Mouse (Mus musculus): ENCODE data around the gene Gck. TPM values are rescaled to one million over a fixed set of nuclear protein-coding genes. Genes with fewer than 3 reads are reported as not detected.

Gck gene
- polyA plus RNA-seq, 1 experiment from 2014 or later = 0.37 TPM

DNA sequence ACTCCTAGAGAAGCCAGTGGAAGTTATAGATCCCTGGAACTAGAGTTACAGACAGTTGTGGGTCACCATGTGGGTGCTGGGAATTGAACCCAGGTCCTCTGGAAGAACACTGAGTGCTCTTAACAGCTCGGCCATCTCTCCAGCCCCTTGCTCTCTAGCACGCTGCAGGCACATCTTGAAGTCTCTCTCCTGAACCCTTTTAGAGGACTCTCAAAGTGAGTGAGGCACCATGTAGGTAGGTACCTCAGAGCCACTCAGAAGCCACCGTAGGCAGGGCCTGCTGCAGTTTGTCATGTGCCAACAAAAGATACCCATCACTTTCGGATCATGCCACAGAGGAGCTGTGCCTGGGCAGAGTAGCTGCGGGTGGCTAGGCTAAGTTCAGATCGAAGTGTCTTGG, 45.0 kb downstream of the Gck start:
- H3K27me3 ChIP-seq (replicated peaks) = peaks cover 47% of the 10 kb centered on the region
- no peak for ATAC-seq
- no peaks in the 10 kb centered on the region for H3K36me3 ChIP-seq
- H3K9me3 ChIP-seq (replicated peaks) = no peaks in the 10 kb centered on the region
- H3K4me2 ChIP-seq = no peak overlapping the region
- H3K4me3 ChIP-seq = no peak overlapping the region
- H3K27ac ChIP-seq = no peak overlapping the region
- H3K9ac ChIP-seq = no peak overlapping the region
- peaks cover 11% of the 10 kb centered on the region; the same call in 1 of the 2 replicates for H3K4me1 ChIP-seq
- WGBS (ENCODE audit: insufficient replicate concordance) = 75% methylated on average over 6 of the region's 6 CpGs

DNA sequence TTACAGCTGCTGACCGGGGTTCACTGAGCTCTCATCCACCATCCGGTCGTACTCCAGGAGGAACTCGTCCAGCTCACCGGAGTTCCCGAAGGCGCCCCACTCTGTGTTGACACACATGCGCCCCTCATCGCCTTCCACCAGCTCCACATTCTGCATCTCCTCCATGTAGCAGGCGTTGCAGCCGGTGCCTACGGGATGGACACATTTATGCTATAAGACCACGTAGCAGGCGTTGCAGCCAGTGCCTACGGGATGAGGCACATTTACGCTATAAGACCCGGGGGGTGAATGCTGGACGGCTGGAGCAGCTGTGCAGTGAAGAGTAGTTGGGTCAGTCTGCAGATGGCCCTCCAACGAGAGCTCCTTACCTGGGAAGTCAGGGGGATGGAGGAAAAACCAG, 45.5 kb downstream of the Gck start:
- WGBS (ENCODE audit: insufficient replicate concordance) = 83% methylated on average over 19 of the region's 19 CpGs
- peaks cover 52% of the 10 kb centered on the region for H3K27me3 ChIP-seq (replicated peaks)

DNA sequence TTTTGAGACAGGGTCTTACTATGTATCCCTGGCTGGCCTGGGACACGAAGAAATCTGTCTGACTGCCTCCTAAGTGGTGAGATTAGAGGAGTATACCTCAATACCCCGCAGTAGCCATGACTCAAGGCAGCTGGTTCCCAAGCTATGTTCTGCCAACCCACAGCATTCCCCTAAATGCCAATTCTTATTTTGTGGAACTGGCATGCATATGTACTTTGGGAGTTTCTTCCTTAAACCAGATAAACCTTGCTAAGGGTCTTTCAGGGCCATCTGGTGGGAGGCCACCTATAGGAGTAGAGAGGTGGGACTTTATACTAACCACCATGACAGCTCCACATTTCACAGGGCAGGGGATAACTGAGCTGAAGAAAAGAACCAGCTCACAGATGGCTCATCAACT, 46.0 kb downstream of the Gck start:
- Histone ChIP-seq H3K9me3 (replicated peaks) (no peaks in the 10 kb centered on the region), H3K4me3 (no peak overlapping the region), H3K27me3 (replicated peaks) (peaks cover 57% of the 10 kb centered on the region), H3K9ac (no peak overlapping the region), H3K4me2 (no peak overlapping the region), H3K36me3 (no peaks in the 10 kb centered on the region), H3K27ac (no peak overlapping the region), H3K4me1 (peaks cover 13% of the 10 kb centered on the region)
- no peak for ATAC-seq
- 42% methylated on average over 2 of the region's 2 CpGs for WGBS (ENCODE audit: insufficient replicate concordance)

More for the DNA sequence above, 45.5 kb downstream of the Gck start:
- no peak overlapping the region for H3K27ac ChIP-seq
- ATAC-seq = no peak
- no peak overlapping the region for H3K4me2 ChIP-seq
- peaks cover 11% of the 10 kb centered on the region; the same call in 1 of the 2 replicates for H3K4me1 ChIP-seq
- no peak overlapping the region for H3K4me3 ChIP-seq
- no peaks in the 10 kb centered on the region for H3K36me3 ChIP-seq
- H3K9ac ChIP-seq = no peak overlapping the region
- H3K9me3 ChIP-seq (replicated peaks) = no peaks in the 10 kb centered on the region

DNA sequence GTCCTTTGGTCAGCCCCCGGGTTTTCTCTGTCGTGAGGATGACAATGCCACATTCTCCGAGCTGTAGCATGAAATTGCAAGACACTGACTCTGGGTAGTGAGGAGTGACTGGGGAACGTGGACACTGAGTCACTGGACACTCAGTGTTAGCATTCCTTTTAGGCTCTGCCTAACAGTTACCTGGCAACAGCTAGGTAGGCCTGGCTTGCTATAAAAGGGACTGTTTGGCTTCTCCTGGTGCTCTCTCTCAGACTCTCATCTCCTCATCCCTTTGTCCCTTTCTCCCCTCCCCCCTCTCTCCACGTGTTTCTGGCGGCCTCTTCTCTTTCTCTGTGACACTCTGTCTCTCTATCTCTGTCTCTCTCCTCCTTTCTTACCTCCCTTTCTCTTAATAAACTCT, 47.5 kb downstream of the Gck start:
- Histone ChIP-seq H3K4me1 (peaks cover 27% of the 10 kb centered on the region), H3K4me2 (peak overlapping the region; percentile 55), H3K27me3 (replicated peaks) (peaks cover 72% of the 10 kb centered on the region), H3K27ac (no peak overlapping the region), H3K9me3 (replicated peaks) (no peaks in the 10 kb centered on the region), H3K9ac (peak overlapping the region; percentile 14; the same call in 1 of the 2 replicates), H3K4me3 (peak overlapping the region; percentile 26; the same call in 1 of the 2 replicates), H3K36me3 (no peaks in the 10 kb centered on the region)
- ATAC-seq = no peak
- 6% methylated on average over 6 of the region's 6 CpGs for WGBS (ENCODE audit: insufficient replicate concordance)

DNA sequence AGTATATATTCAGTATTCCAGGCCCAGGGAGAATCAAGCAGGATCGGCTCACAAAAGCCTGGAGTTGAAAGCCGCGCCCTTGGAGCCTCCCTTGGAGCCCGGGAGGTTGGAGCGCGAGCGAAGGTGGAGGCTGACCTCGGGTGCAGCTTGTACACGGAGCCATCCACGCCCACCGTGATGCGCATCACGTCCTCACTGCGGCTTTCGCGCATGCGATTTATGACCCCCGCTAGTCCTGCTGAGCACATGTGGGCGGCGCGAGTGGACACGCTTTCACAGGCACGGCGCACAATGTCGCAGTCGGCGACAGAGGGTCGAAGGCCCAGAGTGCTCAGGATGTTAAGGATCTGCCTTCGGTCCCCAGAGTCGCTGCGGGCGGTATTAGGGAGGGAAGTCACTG, 47.9 kb downstream of the Gck start:
- peak overlapping the region; percentile 14; the same call in 1 of the 2 replicates for H3K9ac ChIP-seq
- H3K4me3 ChIP-seq = peak overlapping the region; percentile 26
- no peak overlapping the region for H3K27ac ChIP-seq
- no peak for ATAC-seq
- H3K4me1 ChIP-seq = peaks cover 32% of the 10 kb centered on the region
- WGBS (ENCODE audit: insufficient replicate concordance) = 7% methylated on average over 32 of the region's 32 CpGs
- peaks cover 76% of the 10 kb centered on the region for H3K27me3 ChIP-seq (replicated peaks)
- H3K36me3 ChIP-seq = no peaks in the 10 kb centered on the region
- H3K9me3 ChIP-seq (replicated peaks) = no peaks in the 10 kb centered on the region
- peak overlapping the region; percentile 55 for H3K4me2 ChIP-seq

DNA sequence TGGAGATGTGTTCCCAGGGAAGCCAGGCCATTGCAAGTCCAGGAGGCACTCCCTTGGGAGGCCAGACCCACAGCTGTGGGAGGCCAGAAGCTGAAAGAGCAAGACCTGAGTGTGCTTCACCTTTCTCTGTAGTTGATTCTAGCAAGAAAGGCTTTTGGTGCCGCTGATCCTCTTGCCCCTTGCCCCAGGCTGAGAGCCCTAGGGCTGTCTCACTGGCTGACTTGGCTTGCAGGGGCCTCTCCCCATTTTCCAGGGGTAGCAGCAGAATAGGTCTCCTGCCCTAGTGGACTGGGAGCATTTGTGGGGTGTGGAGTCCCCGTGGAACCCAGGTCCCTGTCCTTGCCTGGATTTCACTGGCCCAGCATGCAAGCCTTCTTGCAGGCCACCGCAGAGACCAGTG, 48.6 kb downstream of the Gck start:
- peak overlapping the region; percentile 55 for H3K4me2 ChIP-seq
- no peak overlapping the region for H3K9ac ChIP-seq
- 35% methylated on average over 3 of the region's 3 CpGs for WGBS (ENCODE audit: insufficient replicate concordance)
- no peaks in the 10 kb centered on the region for H3K36me3 ChIP-seq
- ATAC-seq = no peak
- H3K9me3 ChIP-seq (replicated peaks) = no peaks in the 10 kb centered on the region
- no peak overlapping the region; the same call in 1 of the 2 replicates for H3K4me3 ChIP-seq
- no peak overlapping the region for H3K27ac ChIP-seq
- peaks cover 82% of the 10 kb centered on the region for H3K27me3 ChIP-seq (replicated peaks)
- peaks cover 35% of the 10 kb centered on the region for H3K4me1 ChIP-seq

DNA sequence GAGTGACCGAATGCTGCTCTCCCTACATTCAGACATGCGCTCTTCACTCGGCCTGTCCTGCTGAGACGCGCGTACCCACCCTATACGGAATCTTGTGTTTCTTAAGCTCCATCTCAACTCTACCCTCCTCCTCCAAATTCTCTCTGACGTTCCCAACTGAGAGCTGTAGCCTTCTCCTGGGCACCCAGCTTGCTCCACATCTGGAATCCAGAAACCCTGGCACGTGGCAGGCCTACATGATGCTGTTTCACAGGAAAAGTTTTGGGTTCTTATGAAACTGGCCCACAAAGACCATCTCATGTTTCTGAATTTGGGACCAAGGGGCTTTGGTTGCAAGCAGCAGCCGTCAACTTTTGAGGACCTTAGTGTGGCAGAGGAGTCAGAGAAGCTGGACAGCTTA, 50.6 kb downstream of the Gck start:
- H3K36me3 ChIP-seq = no peaks in the 10 kb centered on the region
- peaks cover 44% of the 10 kb centered on the region for H3K4me1 ChIP-seq
- no peak overlapping the region for H3K4me2 ChIP-seq
- no peak overlapping the region for H3K9ac ChIP-seq
- no peak for ATAC-seq
- no peak overlapping the region for H3K4me3 ChIP-seq
- no peak overlapping the region for H3K27ac ChIP-seq
- WGBS (ENCODE audit: insufficient replicate concordance) = 85% methylated on average over 10 of the region's 10 CpGs
- H3K9me3 ChIP-seq (replicated peaks) = no peaks in the 10 kb centered on the region
- H3K27me3 ChIP-seq (replicated peaks) = peaks cover 90% of the 10 kb centered on the region

DNA sequence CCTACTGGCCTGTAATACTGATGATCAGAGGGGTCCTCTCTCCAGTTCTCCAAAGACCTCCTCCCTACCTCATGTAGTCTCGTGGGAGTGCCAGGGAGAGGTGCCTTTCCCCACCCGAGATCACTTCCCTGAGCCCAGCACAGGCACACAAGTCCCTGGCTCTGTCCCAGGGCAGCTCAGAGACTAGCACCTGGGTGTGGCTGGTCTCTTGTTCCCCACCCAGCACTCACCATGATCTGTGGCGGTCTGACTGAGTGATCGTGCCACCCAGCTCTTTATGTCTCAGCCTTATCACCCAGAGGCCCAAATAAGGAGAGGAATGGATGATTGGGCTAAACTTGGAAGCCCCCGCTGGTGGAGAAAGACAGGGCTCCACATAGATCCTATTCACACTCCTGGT, 51.4 kb downstream of the Gck start, which contains the start of gene Myl7:
Gene Myl7 (minus strand): TSS at position 252 of the 400 bp plus-strand sequence.
- Histone ChIP-seq H3K4me3 (no peak within 1 kb of the TSS), H3K9me3 (replicated peaks) (no peaks in the 10 kb centered on the region), H3K4me1 (peaks cover 52% of the 10 kb centered on the region), H3K4me2 (peak within 1 kb of the TSS; percentile 34), H3K27ac (no peak within 1 kb of the TSS), H3K9ac (peak within 1 kb of the TSS; percentile 45), H3K27me3 (replicated peaks) (peaks cover 82% of the 10 kb centered on the region), H3K36me3 (no peaks in the 10 kb centered on the region)
- ATAC-seq = peak; percentile 66; the same call in 1 of the 2 replicates
- 21% methylated on average over 5 of the region's 5 CpGs for WGBS (ENCODE audit: insufficient replicate concordance)

DNA sequence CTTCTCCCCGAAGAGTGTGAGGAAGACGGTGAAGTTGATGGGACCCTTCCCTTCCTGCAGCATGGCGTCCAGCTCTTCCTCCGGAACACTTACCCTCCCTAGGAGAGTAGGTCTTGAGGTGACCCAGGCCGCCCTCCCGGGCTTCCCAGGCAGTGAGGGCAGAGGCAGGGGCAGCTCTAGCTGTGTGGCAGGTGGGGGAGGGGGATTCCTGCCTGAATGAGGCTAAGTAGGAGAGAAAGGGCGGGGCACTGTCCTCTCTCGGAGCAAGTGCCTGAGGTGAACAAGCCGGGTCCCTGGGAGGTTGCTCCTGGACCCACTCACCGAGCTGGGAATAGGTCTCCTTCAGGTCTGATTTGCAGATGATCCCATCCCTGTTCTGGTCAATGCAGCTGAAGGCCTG, 52.0 kb downstream of the Gck start:
- Histone ChIP-seq H3K36me3 (no peaks in the 10 kb centered on the region), H3K27ac (no peak overlapping the region), H3K27me3 (replicated peaks) (peaks cover 75% of the 10 kb centered on the region), H3K9me3 (replicated peaks) (no peaks in the 10 kb centered on the region), H3K4me2 (peak overlapping the region; percentile 34), H3K4me1 (peaks cover 59% of the 10 kb centered on the region), H3K9ac (peak overlapping the region; percentile 17; the same call in 1 of the 2 replicates), H3K4me3 (no peak overlapping the region)
- 9% methylated on average over 10 of the region's 10 CpGs for WGBS (ENCODE audit: insufficient replicate concordance)
- no peak for ATAC-seq

DNA sequence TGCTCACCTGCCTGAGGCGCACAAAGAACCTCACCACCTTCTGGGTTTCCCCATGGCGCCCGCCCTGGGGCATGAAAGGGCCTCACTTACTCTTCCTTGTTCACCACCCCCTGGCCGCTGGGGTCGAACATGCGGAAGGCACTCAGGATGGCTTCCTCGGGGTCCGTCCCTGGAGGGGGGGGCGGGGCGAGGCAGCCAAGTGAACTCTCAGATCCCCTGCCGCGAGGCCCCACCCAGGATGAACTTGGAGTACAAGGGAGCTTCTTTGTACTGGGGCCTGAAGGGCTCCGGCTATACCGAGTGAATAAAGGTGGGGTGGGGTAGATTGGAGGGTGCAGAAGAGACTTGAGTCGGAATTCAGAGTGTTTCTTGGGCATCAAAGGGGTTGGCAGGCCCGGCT, 52.7 kb downstream of the Gck start:
- Histone ChIP-seq H3K4me1 (peaks cover 62% of the 10 kb centered on the region), H3K4me2 (peak overlapping the region; percentile 34)
- WGBS (ENCODE audit: insufficient replicate concordance) = 7% methylated on average over 16 of the region's 16 CpGs

DNA sequence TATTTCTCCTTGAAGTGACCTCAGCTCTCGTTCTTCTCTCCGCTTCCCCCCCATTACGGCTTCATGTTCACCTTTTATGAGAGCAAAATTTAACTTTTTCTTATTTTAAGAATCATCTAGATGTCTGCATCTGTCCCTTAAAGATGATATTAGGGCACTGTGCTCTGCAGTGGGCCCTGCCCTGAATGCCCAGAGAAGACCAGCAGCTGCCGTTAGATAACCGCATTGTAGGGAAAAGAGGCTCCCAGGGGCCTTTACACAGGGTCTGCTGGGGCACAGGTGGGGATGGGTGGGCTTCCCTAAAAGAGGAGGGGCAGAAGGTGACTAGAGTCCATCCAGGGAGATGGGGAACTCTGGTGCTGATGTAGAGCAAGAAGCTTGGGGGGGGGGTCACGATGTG, 56.1 kb downstream of the Gck start:
- ATAC-seq = peak; percentile 59
- no peak overlapping the region for H3K4me3 ChIP-seq

More for the DNA sequence above, 52.7 kb downstream of the Gck start:
- H3K27me3 ChIP-seq (replicated peaks) = peaks cover 69% of the 10 kb centered on the region
- H3K9me3 ChIP-seq (replicated peaks) = no peaks in the 10 kb centered on the region
- no peaks in the 10 kb centered on the region for H3K36me3 ChIP-seq
- no peak overlapping the region for H3K4me3 ChIP-seq
- H3K9ac ChIP-seq = no peak overlapping the region
- no peak for ATAC-seq
- no peak overlapping the region for H3K27ac ChIP-seq

DNA sequence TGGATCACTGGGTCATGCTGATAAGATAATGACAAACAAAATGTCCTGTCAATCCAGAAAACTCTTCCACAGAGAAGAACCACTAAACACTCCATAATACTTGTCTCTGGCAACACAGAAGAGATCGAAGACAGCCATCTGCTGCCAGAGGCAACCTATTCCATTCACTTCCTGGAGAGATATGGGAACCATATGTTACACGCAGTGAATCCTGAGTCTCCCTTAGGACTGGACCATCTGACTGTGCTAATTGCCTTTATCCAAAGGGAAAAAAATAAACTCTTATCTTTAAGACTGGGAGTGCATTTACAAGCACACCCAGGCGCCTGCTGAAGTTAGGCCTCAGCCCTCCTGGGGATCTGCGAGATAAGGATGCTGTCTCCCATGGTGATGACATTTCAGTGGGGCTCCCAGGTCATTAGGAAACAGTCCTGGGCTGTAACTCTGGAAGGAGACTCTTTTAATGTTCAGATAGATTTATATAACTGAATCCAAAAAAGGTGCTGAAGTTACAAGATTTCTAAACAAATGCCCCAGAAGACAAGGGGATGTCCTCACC, 57.0 kb downstream of the Gck start:
- peak; percentile 91 for ATAC-seq
- peaks cover 38% of the 10 kb centered on the region for H3K27me3 ChIP-seq (replicated peaks)
- WGBS (ENCODE audit: insufficient replicate concordance) = 26% methylated on average over 4 of the region's 4 CpGs
- H3K27ac ChIP-seq = peak overlapping the region; percentile 80
- H3K9me3 ChIP-seq (replicated peaks) = no peaks in the 10 kb centered on the region
- H3K4me1 ChIP-seq = peaks cover 60% of the 10 kb centered on the region
- H3K9ac ChIP-seq = peak overlapping the region; percentile 52; the same call in 1 of the 2 replicates
- H3K4me3 ChIP-seq = no peak overlapping the region
- H3K4me2 ChIP-seq = peak overlapping the region; percentile 51
- no peaks in the 10 kb centered on the region for H3K36me3 ChIP-seq

More for the DNA sequence above, 56.1 kb downstream of the Gck start:
- Histone ChIP-seq H3K9ac (peak overlapping the region; percentile 52; the same call in 1 of the 2 replicates), H3K4me2 (peak overlapping the region; percentile 51), H3K4me1 (peaks cover 70% of the 10 kb centered on the region), H3K27ac (peak overlapping the region; percentile 80), H3K9me3 (replicated peaks) (no peaks in the 10 kb centered on the region), H3K36me3 (no peaks in the 10 kb centered on the region), H3K27me3 (replicated peaks) (peaks cover 45% of the 10 kb centered on the region)
- WGBS (ENCODE audit: insufficient replicate concordance) = 60% methylated on average over 6 of the region's 6 CpGs

Measured in liver, embryonic 12.5 days (tissue).